Mouse (Mus musculus) liver, embryonic 11.5 days (tissue): ENCODE measurements around the gene Gm16181. TPM values are rescaled to one million over a fixed set of nuclear protein-coding genes. Genes with fewer than 3 reads are reported as not detected.

Source experiments
- ATAC-seq: fragments of 200-750 bp; cut with Nextera tagmentation; replicated peaks from 2 replicates; pipeline ENCODE4 v1.8.0; 2017; ENCODE audit warnings: moderate number of reproducible peaks, mild to moderate bottlenecking, moderate TSS enrichment, moderate library complexity; ENCODE audit not compliant: low FRiP score
- DNase-seq: peaks from one replicate; pipeline ENCODE4 v3.0.0-alpha.2; 2017; ENCODE audit warnings: low spot score
- H3K27ac ChIP-seq: fragments of 300-500 bp; sonication (generic); 2 replicates; pipeline ENCODE4 v1.5.1; 2014; ENCODE audit warnings: mild to moderate bottlenecking, low read depth, low read length, control low read depth
- H3K27me3 ChIP-seq: fragments of 300-500 bp; sonication (generic); replicated peaks from 2 replicates; pipeline ENCODE4 v1.6.1; 2014; ENCODE audit warnings: low read length, mixed read lengths; ENCODE audit not compliant: control insufficient read depth, insufficient read depth
- H3K36me3 ChIP-seq: fragments of 300-500 bp; sonication (generic); 2 replicates; pipeline ENCODE4 v1.6.1; 2014; ENCODE audit warnings: mild to moderate bottlenecking, low read length, moderate library complexity, mixed read lengths; ENCODE audit not compliant: control insufficient read depth, insufficient read depth
- H3K4me1 ChIP-seq: fragments of 300-500 bp; sonication (generic); replicated peaks from 2 replicates; pipeline ENCODE4 v1.6.1; 2014; ENCODE audit warnings: low read length, mixed read lengths; ENCODE audit not compliant: control insufficient read depth, insufficient read depth
- H3K4me2 ChIP-seq: fragments of 300-500 bp; sonication (generic); 2 replicates; pipeline ENCODE4 v1.6.1; 2014; ENCODE audit warnings: mild to moderate bottlenecking, control low read depth, moderate library complexity
- H3K4me3 ChIP-seq: fragments of 300-500 bp; sonication (generic); 2 replicates; pipeline ENCODE4 v1.5.1; 2014; ENCODE audit warnings: low read depth, low read length, control low read depth
- H3K9ac ChIP-seq: fragments of 300-500 bp; sonication (generic); 2 replicates; pipeline ENCODE4 v1.6.1; 2014; ENCODE audit warnings: low read depth, low read length, control low read depth
- H3K9me3 ChIP-seq: fragments of 300-500 bp; sonication (generic); 2 replicates; pipeline ENCODE4 v1.6.1; 2016; ENCODE audit warnings: low read length, inconsistent platforms, mixed read lengths; ENCODE audit not compliant: control insufficient read depth
- WGBS: fragments of 180-500 bp; shearing (Covaris S2); extraction: QIAGEN DNeasy Blood & Tissue Kit; methylation state at CpG from one replicate; pipeline ENCODE4 v1.1.7; 2014; 5-methylcytosine and 5-hydroxymethylcytosine counted together
- polyA plus RNA-seq: library from polyadenylated mRNA; unstranded; fragments of >200 nt; fragmentation: Nextera tagmentation; extraction: Ambion mirVana; gene quantifications from 2 replicates; pipeline ENCODE4 v1.2.1, GENCODE M21; 2014

Gm16181 gene
- polyA plus RNA-seq, 1 experiment from 2014 or later, result not detected

- ATAC-seq, result no peak
- Histone ChIP-seq H3K27me3 (no peaks in the 10 kb centered on the region), H3K36me3 (peaks cover 80% of the 10 kb centered on the region), H3K27ac (no peak overlapping the region), H3K4me3 (no peak overlapping the region), H3K9me3 (no peaks in the 10 kb centered on the region), H3K4me2 (no peak overlapping the region), H3K4me1 (peaks cover 23% of the 10 kb centered on the region), H3K9ac (no peak overlapping the region)
- 81% methylated on average over 7 of the region's 7 CpGs for whole genome bisulfite sequencing
- no peak for DNase-seq
Observed at GRCm38 (mm10) chr17:35247144-35247543, 26.5 kb downstream of the Gm16181 start.

GRCm38 (mm10) chr17:35248986-35249385 is 28.4 kb downstream of the Gm16181 start:
- H3K4me3 ChIP-seq, result no peak overlapping the region
- no peak overlapping the region for H3K27ac ChIP-seq
- H3K4me2 ChIP-seq, result no peak overlapping the region
- ATAC-seq (no peak), DNase-seq (no peak)
- H3K27me3 ChIP-seq, result no peaks in the 10 kb centered on the region
- H3K9me3 ChIP-seq, result no peaks in the 10 kb centered on the region
- peaks cover 15% of the 10 kb centered on the region for H3K4me1 ChIP-seq
- no peak overlapping the region for H3K9ac ChIP-seq
- H3K36me3 ChIP-seq, result peaks cover 92% of the 10 kb centered on the region
- 91% methylated on average over 14 of the region's 14 CpGs for WGBS

GRCm38 (mm10) chr17:35249451-35250197 is 29.0 kb downstream of the Gm16181 start:
- ATAC-seq (no peak), DNase-seq (no peak)
- Histone ChIP-seq H3K9me3 (no peaks in the 10 kb centered on the region), H3K4me2 (no peak overlapping the region), H3K27me3 (no peaks in the 10 kb centered on the region), H3K9ac (no peak overlapping the region), H3K27ac (no peak overlapping the region), H3K36me3 (peaks cover 85% of the 10 kb centered on the region), H3K4me3 (no peak overlapping the region), H3K4me1 (peaks cover 9% of the 10 kb centered on the region)
- 93% methylated on average over 19 of the region's 19 CpGs for WGBS

- WGBS, result 88% methylated on average over 3 of the region's 3 CpGs
- no peak overlapping the region for H3K4me2 ChIP-seq
- DNase-seq, result no peak
- peaks cover 1% of the 10 kb centered on the region; the same call in 1 of the 2 replicates for H3K4me1 ChIP-seq
- H3K4me3 ChIP-seq, result no peak overlapping the region
- H3K9me3 ChIP-seq, result no peaks in the 10 kb centered on the region
- H3K27ac ChIP-seq, result no peak overlapping the region
- no peak for ATAC-seq
- peaks cover 78% of the 10 kb centered on the region for H3K36me3 ChIP-seq
- H3K27me3 ChIP-seq, result no peaks in the 10 kb centered on the region
- H3K9ac ChIP-seq, result no peak overlapping the region
Observed at GRCm38 (mm10) chr17:35250348-35251120, 29.9 kb downstream of the Gm16181 start.

- DNase-seq (no peak), ATAC-seq (no peak)
- 84% methylated on average over 15 of the region's 15 CpGs for WGBS
- no peaks in the 10 kb centered on the region for H3K9me3 ChIP-seq
- no peak overlapping the region for H3K27ac ChIP-seq
- H3K36me3 ChIP-seq, result peaks cover 71% of the 10 kb centered on the region
- no peak overlapping the region for H3K9ac ChIP-seq
- no peak overlapping the region for H3K4me2 ChIP-seq
- no peaks in the 10 kb centered on the region for H3K4me1 ChIP-seq
- no peaks in the 10 kb centered on the region for H3K27me3 ChIP-seq
- H3K4me3 ChIP-seq, result no peak overlapping the region
Observed at GRCm38 (mm10) chr17:35251162-35251719, 30.6 kb downstream of the Gm16181 start.

- ATAC-seq, result no peak
- no peak overlapping the region for H3K9ac ChIP-seq
- H3K4me1 ChIP-seq, result no peaks in the 10 kb centered on the region
- peaks cover 63% of the 10 kb centered on the region for H3K36me3 ChIP-seq
- H3K27ac ChIP-seq, result no peak overlapping the region
- H3K4me3 ChIP-seq, result no peak overlapping the region
- no peaks in the 10 kb centered on the region for H3K27me3 ChIP-seq
- WGBS, result 82% methylated on average over 5 of the region's 5 CpGs
- no peaks in the 10 kb centered on the region for H3K9me3 ChIP-seq
- no peak for DNase-seq
- H3K4me2 ChIP-seq, result no peak overlapping the region
Observed at GRCm38 (mm10) chr17:35251981-35252380, 31.3 kb downstream of the Gm16181 start.

GRCm38 (mm10) chr17:35252619-35253292 is 32.1 kb downstream of the Gm16181 start:
- Histone ChIP-seq H3K4me2 (no peak overlapping the region), H3K9me3 (no peaks in the 10 kb centered on the region), H3K36me3 (peaks cover 57% of the 10 kb centered on the region), H3K27me3 (no peaks in the 10 kb centered on the region), H3K4me3 (no peak overlapping the region), H3K27ac (no peak overlapping the region), H3K4me1 (0 out of 2 replicates have a peak, but pooled peaks cover under 1% of the 10 kb centered on the region), H3K9ac (no peak overlapping the region)
- ATAC-seq (no peak), DNase-seq (no peak)
- 84% methylated on average over 18 of the region's 18 CpGs for WGBS

GRCm38 (mm10) chr17:35253293-35254093 is 32.9 kb downstream of the Gm16181 start:
- no peaks in the 10 kb centered on the region for H3K27me3 ChIP-seq
- H3K4me3 ChIP-seq, result no peak overlapping the region
- H3K27ac ChIP-seq, result no peak overlapping the region
- WGBS, result 86% methylated on average over 32 of the region's 32 CpGs
- no peaks in the 10 kb centered on the region for H3K9me3 ChIP-seq
- H3K9ac ChIP-seq, result no peak overlapping the region
- no peak for ATAC-seq
- H3K36me3 ChIP-seq, result peaks cover 51% of the 10 kb centered on the region
- no peak overlapping the region for H3K4me2 ChIP-seq
- DNase-seq, result no peak
- 0 out of 2 replicates have a peak, but pooled peaks cover 2% of the 10 kb centered on the region for H3K4me1 ChIP-seq
